Mouse (Mus musculus): ENCODE data around the gene Tmem184a.
A peak's percentile ranks its signal among the peaks of the same experiment; 100 is the strongest.

The Tmem184a gene

DNA sequence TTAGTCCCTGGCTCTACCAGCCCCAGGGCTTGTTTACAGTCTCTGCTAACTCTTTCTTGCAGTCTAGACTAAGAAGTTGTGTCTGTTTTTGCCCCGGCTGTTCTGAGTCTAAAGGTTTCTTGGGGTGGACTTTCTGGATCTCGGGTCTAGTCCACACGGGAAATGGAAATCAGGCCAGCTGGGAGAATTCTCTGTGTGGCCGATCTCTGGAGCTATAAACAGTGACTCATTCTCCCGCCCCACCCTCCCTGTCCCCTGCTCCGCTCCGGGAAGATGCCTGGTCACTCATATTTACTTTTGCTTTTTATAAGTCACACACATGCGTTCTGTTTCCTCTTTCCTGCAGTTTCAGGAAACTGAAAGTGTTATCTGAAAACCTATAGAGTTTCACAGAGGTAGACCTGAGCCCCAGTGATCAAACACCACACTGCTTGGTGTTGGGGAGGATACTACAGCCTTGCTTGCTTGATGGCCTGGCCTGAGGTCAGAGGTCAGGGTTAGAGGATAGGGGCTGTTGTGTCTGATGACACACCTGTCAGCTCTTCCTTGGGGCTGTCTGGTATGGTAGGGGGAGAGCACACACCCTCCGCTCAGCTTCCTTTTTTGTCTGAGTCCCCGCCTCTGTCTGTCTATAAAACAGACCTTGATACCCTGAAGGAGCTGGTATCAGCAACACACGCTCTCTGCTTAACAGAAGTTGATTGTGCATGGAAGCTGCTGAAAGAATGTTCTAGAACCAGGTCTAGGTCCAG lies 26.2 kb downstream of the Tmem184a start:
- DNase-seq (ENCODE audit: low read depth, low spot score) = peak; percentile 48

DNA sequence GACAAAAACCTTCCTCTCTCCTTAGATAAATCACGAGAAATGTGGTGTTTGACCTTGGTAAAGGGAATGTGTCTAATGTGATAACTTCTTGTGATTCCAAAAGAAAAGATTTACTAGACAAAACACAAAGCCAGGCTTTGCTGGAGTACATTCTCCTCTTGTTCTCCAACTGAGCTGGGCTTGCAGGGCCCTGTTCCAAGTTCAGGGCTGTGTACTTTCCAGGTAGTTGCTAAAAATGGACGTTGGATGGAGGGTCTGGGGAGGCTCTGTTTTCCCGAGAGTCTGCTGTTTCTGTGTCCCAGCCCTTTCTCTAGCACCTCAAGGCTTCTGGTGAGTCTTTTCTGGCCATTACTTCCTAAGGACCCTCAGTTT lies 26.8 kb downstream of the Tmem184a start:
- DNase-seq (ENCODE audit: low read depth, low spot score) = no peak

DNA sequence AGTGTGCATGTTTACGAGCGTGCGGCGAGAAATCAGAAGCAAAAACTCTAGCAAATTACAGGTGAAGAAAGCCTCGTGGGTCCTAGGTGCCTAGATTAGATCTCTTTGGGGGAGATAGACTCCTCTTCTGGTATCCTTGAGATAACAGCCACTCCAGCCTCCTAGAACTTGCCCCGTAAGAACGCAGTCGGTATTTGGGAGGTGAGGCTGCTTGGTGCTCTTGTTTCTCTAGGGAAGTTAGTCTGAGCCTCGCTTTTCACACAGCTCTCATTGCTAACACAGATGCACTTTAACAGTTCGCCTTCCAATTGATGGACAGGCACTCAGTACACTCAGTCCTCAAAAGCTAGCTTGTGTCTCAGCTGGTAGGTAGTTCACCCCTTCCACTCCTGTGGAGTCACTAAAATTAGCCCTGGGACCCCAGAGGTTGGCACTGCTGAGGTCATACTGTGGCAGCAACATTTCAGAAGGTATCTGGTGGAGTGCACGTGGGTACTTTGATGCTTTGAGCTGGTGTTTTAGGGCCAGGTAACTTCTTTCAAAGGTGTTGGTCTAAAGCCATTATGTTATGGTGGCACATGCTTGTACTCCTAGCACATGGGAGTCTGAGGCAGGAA lies 27.4 kb downstream of the Tmem184a start:
- peak; percentile 30 for DNase-seq (ENCODE audit: low read depth, low spot score)

DNA sequence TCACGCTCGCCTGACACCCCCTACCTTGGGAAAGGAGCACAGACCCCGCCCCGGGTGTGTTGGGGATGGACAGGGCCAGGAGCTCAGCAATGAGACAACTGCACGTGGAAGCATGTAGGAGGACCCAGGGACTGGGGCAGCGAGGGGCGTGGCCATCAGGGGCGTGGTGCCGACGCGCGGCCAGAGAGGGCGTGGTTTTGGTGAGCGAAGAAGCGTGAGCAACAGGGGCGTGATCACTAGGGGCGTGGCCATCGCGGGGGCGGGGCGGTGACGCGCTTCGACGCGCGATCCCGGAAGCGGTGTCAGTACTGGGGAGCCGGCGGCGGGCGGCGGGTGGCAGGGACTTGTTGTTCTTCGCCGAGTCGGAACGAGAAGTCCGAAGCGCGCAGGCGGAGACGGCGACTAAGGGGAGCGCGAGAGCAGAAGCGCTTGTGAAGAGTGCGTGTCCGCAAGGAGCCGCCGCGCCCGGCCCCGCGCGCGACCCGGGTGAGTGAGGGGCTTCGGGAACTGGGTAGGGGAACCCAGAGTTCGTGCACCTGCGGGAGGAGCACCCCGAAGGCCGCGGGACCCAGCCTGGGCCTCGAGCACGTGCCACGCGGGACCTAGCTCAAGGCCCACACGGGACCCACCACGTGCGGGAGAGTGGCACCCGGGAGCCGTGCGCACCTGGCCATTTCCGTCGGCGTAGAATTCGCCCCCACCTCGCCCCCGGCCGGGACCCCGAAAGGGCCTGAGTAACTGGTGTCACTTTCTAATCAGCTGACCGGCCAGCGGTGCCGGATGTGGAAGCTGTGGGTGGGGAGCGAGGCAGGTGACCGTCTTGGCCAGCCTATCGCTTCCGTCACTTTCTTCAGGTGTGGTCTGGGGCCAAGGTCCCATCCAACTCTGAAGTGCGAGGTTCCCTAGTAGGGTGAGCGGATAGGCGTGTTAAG lies 28.2 kb downstream of the Tmem184a start, which contains the start of gene Mafk:
Mafk (plus strand) TSS at position 287 of the 932 bp plus-strand sequence.
- DNase-seq (ENCODE audit: low read depth, low spot score) = peak; percentile 98

DNA sequence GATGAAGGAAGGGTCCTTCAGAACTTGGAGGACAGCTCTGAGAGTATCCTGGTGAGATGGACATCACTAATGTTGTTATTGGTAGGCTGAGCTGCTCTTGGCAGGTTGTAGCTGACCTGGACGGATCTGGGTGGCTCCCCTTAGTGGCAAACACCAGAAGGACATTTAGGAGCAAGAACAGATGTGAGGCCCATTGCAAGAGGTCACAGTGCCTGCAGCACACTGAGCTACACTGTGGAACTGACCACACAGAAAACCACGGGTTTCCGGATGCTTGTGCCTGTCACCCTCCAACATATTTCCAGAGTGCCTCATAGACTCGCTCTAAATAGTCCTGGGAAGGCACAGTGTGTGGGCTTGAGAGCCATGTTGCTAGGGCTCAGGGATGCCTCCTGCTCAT lies 30.3 kb downstream of the Tmem184a start:
- no peak for DNase-seq (ENCODE audit: low read depth, low spot score)

DNA sequence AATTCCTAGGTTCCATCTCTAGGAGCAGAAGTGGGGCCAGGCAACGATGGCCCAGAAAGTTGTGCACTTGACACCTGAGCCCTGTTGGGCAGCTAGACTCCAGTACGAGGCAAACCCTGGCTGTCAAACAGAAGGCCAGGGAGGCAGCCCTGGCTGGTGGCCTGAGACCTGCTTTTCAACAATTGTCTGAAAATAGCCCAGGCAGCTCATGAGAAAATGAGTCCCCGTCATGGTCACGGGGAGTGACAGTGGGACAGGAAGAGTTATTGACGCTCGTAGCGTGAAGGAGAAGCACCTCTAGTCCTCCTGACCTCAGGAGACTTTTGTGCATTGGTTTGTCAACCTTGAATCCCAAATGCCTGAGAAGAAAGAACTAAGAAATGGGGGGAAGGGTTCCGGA lies 38.3 kb downstream of the Tmem184a start:
- no peak for DNase-seq (ENCODE audit: low read depth, low spot score)

DNA sequence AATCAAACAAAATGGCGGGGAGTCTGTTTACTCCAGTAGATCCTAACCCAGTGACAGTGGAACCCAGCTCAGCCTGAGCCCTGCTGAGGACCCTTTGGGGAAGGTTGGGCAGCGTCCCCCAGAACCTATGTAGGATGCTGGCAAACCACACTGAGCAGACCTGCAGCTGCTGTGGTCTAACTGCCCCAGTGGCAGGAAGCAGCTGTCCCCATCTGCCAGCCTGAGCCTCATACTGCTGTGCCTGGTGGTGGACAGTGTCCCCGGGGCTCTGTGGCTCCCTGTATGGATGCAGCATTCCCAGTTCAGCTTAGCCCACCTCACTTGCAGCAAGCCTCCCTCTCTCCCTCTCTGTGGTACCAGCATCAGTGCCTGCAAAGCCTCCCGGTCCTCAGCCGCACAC lies 42.8 kb downstream of the Tmem184a start:
- DNase-seq (ENCODE audit: low read depth, low spot score) = no peak

DNA sequence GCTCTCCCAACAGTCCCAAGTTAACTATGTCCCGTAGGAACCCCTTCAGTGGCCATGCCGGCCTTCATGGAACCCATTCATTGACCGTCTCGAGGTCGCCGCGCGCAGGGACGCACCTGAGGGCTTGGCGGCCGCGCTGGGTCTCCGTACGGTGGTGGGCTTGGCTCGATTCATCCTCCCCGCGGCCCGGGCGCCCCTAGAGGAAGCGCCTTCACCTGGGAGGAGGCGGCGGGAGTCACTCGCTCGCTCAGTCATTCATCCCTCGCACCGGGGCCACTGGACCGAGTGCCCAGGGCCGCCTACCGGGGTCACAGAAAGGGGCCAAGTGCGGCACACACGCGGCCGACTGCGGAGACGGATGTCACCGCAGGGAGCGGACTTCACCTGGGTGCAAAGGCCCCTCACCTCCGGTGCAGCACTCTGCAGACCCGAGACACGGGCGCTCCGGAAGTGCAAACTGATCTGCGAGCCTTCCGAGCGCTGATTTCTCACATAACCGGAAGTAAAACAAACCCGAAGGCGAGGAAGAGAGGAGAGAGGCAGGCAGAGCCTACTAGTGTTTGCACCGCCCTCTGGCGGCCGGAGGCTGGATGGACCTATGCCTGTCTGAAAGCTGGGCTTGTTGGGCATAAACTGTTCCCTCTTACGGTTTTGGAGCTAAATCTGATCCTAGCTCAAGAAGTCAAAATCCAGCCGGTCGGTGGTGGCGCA lies 44.3 kb downstream of the Tmem184a start, which contains the start of gene Ints1:
Ints1 (minus strand) TSS at position 459 of the 711 bp plus-strand sequence.
- DNase-seq (ENCODE audit: low read depth, low spot score) = peak; percentile 94

DNA sequence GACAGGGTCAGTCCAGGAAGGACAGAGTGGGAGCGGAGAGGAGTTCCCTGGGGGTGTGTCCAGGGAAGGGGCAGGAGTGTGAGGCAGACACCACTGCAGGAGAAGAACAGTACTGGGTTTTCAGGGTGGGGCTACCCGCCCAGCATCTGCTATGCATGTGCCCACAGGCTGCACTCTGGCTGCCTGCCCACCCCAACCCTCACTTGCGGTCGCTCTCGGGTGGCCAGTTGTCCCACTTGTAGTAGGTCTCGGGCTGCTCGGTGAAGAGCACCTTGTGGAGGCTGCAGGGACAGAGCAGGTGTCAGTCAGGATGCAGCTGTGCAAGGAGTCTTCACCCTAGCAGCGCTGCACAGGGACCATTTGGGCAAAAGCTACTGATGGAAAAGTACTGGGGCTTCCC lies 51.5 kb downstream of the Tmem184a start:
- DNase-seq (ENCODE audit: low read depth, low spot score) = no peak

DNA sequence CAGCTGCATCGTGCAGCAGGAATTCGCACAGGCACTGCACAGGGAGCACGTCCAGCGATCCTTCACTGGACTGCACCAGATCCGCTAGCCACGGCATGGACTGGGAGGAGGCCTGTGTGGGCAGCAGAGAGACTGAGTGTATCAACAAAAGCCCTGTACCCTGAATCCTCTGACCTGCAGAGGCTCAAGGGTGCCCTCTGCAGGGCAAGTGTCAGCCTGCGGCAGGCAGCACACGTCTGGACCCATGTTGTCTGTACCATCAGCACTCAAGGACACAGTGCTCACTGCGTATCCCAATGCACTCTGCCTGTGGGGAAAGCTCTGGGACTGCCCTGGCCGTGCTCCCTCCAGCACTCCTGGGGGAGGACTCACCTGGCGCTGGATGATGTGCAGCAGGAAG lies 55.4 kb downstream of the Tmem184a start:
- DNase-seq (ENCODE audit: low read depth, low spot score) = no peak

DNA sequence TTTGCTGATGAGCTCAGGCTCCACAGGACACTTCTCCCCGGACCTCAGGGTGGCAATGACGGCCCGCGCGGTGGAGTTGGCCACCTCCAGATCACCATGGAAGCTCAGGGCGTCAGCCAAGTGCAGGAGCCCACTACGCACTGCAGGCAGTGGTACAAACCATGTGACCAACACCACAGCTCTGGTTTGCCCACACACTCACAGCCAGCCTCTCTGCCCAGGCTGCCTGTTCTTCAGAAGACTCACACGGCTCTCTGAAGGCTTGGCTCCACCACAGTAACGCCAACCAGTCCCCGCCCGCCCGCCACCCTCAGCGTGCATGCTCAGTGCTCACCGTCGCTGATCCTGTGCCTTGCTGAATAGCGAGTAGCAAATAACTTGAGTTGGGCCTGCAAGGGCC lies 61.6 kb downstream of the Tmem184a start:
- no peak for DNase-seq (ENCODE audit: low read depth, low spot score)

DNA sequence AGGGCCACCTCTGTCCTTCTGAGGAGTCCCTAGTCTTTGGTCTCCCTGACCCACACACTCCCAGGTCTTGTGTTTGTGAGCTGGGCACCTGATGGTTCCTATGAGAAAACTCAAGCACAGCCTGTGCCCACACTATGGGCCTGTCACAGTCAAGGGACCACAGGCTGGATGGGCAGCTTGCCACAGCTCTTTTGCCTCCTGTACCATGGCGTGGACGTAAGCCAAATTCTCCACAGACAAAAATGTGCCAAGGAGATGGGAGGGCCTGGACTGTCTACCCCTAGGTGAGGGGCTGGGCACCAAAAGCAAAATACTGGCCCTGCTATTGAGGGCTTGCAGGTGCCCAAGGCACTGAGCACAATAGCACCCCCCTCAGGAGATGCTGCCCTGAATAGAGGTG lies 63.1 kb downstream of the Tmem184a start:
- DNase-seq (ENCODE audit: low read depth, low spot score) = no peak

DNA sequence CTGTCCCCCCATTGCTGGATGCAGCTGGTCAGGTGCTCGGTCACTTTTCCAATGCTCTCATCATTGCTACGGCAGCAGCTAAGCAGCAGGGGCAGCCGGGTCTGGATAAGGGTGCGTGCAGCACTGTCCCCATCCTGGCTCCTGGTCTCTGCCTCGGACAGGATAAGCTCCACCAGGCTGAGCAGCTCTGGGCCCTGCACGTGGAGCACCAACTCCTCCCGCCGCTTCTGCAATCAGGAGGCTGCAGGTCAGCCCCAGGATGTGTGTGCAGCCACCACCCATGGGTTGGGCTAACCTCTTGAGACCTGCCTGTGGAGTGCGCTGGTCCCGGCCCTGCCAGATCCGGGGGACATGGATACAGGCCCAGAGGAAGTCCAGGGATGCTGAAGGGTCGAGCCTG lies 63.6 kb downstream of the Tmem184a start:
- DNase-seq (ENCODE audit: low read depth, low spot score) = no peak

DNA sequence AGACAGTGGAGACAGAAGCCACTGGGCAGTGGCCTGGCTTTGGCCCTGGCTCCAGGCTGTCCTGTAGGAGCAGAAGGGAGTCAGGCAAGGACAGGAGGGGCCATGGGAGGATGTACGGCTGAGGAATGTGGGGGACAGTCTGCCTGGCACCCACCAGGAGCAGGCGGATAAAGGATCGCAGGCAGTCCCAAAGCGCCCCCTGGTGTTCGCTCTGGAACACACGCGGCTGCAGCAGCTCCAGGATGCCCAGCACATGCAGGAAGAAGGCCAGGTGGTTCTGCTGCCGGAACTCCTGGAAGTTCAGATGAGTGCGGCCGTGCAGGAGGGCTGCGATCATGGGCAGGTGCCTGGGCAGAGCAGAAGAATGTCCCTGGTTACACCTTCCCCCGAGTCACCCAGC lies 65.0 kb downstream of the Tmem184a start:
- DNase-seq (ENCODE audit: low read depth, low spot score) = peak; percentile 34

All from CD4-positive helper T cell, adult 2 months (primary cell).